Mouse (Mus musculus): Measurements from ENCODE around the gene Pik3r3. TPM values are rescaled to one million over a fixed set of nuclear protein-coding genes. Genes with fewer than 3 reads are reported as not detected.

Gene Pik3r3
- total RNA-seq, 2 experiments from 2014 or later, result 38.3 to 47.1 TPM

- DNase-seq (ENCODE audit: low spot score in 2 of 2), result no peak
Observed at GRCm38 (mm10) chr4:116219056-116219455, 2.4 kb upstream of the Pik3r3 start.

- DNase-seq (ENCODE audit: low spot score in 2 of 2), result no peak
Observed at GRCm38 (mm10) chr4:116220071-116220650, 1.3 kb upstream of the Pik3r3 start.

DNA sequence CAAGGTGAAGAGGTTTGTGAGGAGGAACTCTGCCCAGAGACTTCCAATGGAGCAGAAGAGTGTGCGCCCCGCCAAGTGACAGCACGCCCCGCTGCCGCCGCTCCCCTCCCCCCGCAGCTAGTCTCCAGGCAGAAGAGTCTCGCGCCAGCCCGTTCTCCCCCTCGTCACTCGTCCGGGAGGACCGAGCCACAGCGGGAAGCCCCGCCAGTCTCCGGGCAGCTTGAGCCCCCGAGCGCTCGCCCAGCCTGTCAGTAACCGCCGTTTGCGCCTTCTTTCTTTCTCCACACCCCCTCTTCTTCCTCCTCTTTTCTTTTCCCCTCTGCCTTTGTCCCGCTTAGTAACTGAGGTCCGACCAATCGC, 658 bp upstream of the Pik3r3 start:
- no peak for DNase-seq (ENCODE audit: low spot score in 2 of 2)

- peak in 1 of 2 experiments; percentile 20 for DNase-seq (ENCODE audit: low spot score in 2 of 2)
Observed at GRCm38 (mm10) chr4:116221996-116222842, 801 bp downstream of the Pik3r3 start.

GRCm38 (mm10) chr4:116222843-116223119, 1.4 kb downstream of the Pik3r3 start:
- no peak for DNase-seq (ENCODE audit: low spot score in 2 of 2)

GRCm38 (mm10) chr4:116243377-116243776, 22.0 kb downstream of the Pik3r3 start:
- DNase-seq (ENCODE audit: low spot score in 2 of 2), result no peak

GRCm38 (mm10) chr4:116244240-116244639, 22.8 kb downstream of the Pik3r3 start:
- no peak for DNase-seq (ENCODE audit: low spot score in 2 of 2)

DNA sequence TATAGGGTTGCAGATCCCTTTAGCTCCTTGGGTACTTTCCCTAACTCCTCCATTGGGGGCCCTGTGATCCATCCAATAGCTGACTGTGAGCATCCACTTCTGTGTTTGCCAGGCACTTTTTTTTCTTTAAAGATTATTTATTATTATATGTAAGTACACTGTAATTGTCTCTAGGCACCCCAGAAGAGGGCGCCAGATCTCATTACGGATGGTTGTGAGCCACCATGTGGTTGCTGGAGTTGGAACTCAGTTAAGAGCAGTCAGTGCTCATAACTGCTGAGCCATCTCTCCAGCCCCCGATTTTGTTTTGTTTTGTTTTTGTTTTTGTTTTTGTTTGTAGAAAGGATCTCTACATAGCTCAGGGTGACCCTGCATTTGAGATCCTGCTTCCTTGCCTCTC, 24.5 kb downstream of the Pik3r3 start:
- DNase-seq (ENCODE audit: low spot score in 2 of 2), result peak; percentile 21 to 23

GRCm38 (mm10) chr4:116249986-116250385, 28.6 kb downstream of the Pik3r3 start:
- DNase-seq (ENCODE audit: low spot score in 2 of 2), result no peak

DNA sequence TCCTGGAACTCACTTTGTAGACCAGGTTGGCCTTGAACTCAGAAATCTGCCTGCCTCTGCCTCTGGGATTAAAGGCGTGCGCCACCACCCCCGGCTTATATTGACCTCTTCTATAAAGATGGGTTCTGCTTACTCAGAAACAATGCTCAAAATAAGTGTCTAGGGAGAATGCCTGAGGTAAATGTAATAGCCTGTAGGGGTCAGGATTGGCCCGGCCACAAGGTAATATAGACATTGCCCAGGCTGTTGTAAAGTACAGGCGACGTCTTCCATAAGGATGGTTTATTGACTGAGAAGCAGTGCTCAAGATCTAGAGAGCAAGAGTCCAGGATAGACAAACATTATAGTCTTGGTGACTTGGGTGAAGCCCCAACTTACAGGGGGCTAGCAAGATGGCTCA, 46.8 kb downstream of the Pik3r3 start:
- DNase-seq (ENCODE audit: low spot score in 2 of 2), result no peak

GRCm38 (mm10) chr4:116282211-116282610, 60.8 kb downstream of the Pik3r3 start:
- peak in 1 of 2 experiments; percentile 19 for DNase-seq (ENCODE audit: low spot score in 2 of 2)

DNA sequence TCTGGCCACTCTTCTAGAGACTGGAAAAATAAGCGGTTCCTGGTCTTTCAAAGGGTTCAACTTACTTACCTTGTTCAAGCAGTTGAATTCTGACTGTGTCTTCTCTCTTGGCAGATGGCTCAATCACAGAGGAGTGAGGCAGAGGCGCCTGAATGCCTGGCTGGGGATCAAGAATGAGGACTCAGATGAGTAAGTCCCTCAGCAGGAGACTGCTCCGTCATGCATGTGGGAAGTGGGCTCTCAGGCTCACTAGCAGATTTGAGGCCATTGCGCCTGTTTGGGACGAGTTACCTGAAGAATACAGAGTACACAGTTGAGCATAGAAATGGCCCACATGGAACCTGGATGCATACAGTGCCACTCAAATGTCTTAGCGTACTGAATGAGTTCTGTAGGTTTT, 70.1 kb downstream of the Pik3r3 start:
- no peak for DNase-seq (ENCODE audit: low spot score in 2 of 2)

DNA sequence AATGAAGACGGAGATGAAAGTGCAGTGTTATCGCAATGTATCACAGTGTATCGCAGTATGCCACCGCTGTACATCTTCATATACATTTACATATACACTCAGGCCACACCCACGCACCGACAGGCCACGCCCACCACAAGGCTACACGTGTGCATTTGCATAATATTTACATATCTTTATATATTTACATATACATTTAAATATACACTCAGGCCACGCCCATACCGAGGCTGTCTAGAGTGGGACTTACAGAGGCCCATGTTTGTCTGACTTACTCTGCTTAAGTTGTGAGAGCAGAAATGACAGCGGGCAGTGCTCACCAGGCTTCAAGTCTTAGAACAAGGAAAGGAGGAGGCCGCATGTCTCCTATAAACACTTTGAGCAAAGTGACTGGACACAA, 71.9 kb downstream of the Pik3r3 start:
- no peak for DNase-seq (ENCODE audit: low spot score in 2 of 2)

DNA sequence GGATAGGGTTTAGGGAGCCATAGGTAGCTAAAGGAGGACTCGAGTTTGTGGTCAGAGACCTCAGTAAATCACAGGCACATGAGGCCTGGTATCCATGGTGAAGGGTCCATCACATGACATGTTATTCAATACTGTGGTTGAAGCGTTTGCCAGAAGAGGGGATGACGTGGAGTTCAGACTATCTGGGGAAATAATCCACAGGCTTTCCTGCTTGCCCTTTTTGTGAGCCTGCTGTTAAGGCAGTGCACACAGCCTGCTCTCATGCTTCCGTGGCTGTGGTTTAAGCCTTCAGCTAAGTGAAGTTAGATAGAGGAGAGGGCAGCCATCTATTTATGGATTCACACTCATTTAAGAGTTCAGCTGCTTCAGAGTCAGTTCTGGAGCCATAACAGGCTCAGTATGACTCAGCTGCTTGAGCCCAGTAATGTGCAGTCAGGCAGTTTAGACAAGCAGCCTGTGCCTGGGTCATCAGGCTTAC, 79.5 kb downstream of the Pik3r3 start:
- DNase-seq (ENCODE audit: low spot score in 2 of 2), result no peak

GRCm38 (mm10) chr4:116304551-116304950, 83.1 kb downstream of the Pik3r3 start:
- no peak for DNase-seq (ENCODE audit: low spot score in 2 of 2)

- DNase-seq (ENCODE audit: low spot score in 2 of 2), result no peak
Observed at GRCm38 (mm10) chr4:116317575-116317974, 96.2 kb downstream of the Pik3r3 start.

DNA sequence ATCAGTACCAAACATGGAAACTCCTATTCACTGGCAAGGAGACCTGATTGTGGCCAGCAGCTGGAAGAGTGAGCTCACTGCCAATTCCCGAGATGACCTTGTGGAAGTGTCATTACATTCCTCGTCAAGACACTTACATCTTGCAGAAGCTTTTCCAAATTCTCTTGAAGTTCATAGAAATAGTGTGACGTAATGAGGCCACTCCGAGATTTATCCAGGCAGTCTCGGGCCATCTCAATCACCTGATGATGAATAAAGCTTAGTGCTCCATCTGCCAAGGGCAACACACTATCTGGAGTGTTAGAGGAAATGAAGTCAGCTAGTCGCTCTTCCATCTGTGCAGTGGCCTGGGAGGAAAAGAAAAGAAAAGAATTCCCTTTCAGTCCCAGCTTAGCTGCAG, 100.7 kb downstream of the Pik3r3 start:
- no peak for DNase-seq (ENCODE audit: low spot score in 2 of 2)

DNA sequence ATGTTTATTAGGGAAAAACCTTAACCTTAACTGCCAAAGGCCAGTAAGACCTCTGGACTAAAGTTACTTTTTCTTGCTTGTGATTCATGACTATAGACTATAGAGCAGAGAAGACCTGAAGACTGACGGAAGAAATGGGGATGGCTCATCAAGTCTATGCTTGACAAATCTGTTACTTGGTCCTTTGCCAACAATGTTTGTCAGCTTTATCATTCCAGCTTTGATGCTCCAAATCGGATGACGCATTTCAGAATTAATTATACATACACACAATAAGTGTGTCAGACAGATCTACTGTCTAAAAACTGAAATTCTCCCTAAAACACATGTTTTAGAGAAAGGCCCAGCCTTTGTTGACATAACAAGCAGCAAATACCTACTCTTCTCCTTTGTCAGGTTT, 107.8 kb downstream of the Pik3r3 start:
- no peak for DNase-seq (ENCODE audit: low spot score in 2 of 2)

DNA sequence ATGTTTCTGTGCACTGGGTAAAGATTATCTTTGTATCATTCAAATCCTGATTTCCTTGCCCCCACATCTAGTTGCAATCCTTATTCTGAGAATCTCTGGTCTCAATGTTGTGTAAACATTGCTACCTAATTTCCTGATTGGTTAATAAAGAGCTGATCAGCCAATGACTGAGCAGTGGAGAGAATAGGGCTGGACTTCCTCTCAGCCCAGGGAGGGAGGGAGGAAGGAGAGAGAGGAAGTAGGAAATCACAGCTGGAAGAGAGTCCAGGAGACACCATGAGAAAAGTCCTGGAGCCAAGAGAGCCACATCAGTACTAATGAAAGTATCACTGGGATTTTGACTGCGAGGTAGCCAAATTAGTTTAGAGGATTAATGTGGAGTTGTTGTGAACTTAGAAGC, 114.9 kb downstream of the Pik3r3 start:
- DNase-seq (ENCODE audit: low spot score in 2 of 2), result no peak

GRCm38 (mm10) chr4:116342119-116342518, 120.7 kb downstream of the Pik3r3 start:
- peak; percentile 64 to 71 for DNase-seq (ENCODE audit: low spot score in 2 of 2)

- no peak for DNase-seq (ENCODE audit: low spot score in 2 of 2)
Observed at GRCm38 (mm10) chr4:116352496-116352895, 131.1 kb downstream of the Pik3r3 start.
